Mouse (Mus musculus) midbrain, embryonic 16.5 days (tissue): ENCODE results near the gene Plekhm1. TPM values are rescaled to one million over a fixed set of nuclear protein-coding genes. Genes with fewer than 3 reads are reported as not detected.

Experiments
- ATAC-seq: fragments of 200-750 bp; cut with Nextera tagmentation; 2 replicates; pipeline ENCODE4 v1.8.0; 2017; ENCODE audit warnings: moderate TSS enrichment
- H3K27ac ChIP-seq: fragments of 300-500 bp; sonication (generic); 2 replicates; pipeline ENCODE4 v1.5.1; 2014; ENCODE audit warnings: mild to moderate bottlenecking, low read length, mixed read lengths
- H3K27me3 ChIP-seq: fragments of 300-500 bp; sonication (generic); 2 replicates; pipeline ENCODE4 v1.6.1; 2014; ENCODE audit warnings: low read depth, low read length, mixed read lengths; ENCODE audit not compliant: control insufficient read depth, insufficient read depth
- H3K36me3 ChIP-seq: fragments of 300-500 bp; sonication (generic); 2 replicates; pipeline ENCODE4 v1.6.1; 2014; ENCODE audit warnings: mild to moderate bottlenecking, low read length, moderate library complexity, mixed read lengths; ENCODE audit not compliant: control insufficient read depth, insufficient read depth
- H3K4me1 ChIP-seq: fragments of 300-500 bp; sonication (generic); 2 replicates; pipeline ENCODE4 v1.6.1; 2014; ENCODE audit warnings: mild to moderate bottlenecking, low read length, mixed read lengths; ENCODE audit not compliant: control insufficient read depth, insufficient read depth
- H3K4me2 ChIP-seq: fragments of 300-500 bp; sonication (generic); 2 replicates; pipeline ENCODE4 v1.6.1; 2014; ENCODE audit warnings: mild to moderate bottlenecking, low read length, mixed read lengths
- H3K4me3 ChIP-seq: fragments of 300-500 bp; sonication (generic); 2 replicates; pipeline ENCODE4 v1.5.1; 2014; ENCODE audit warnings: low read depth, mild to moderate bottlenecking, low read length, moderate library complexity, mixed read lengths
- H3K9ac ChIP-seq: fragments of 300-500 bp; sonication (generic); 2 replicates; pipeline ENCODE4 v1.6.1; 2014; ENCODE audit warnings: low read depth, low read length, mixed read lengths
- H3K9me3 ChIP-seq: fragments of 300-500 bp; sonication (generic); replicated peaks from 2 replicates; pipeline ENCODE4 v1.6.1; 2014; ENCODE audit warnings: mild to moderate bottlenecking, low read length, mixed read lengths; ENCODE audit not compliant: control insufficient read depth, poor library complexity, severe bottlenecking
- WGBS: fragments of 180-500 bp; shearing (Covaris S2); extraction: QIAGEN DNeasy Blood & Tissue Kit; methylation state at CpG from one replicate; pipeline ENCODE4 v1.1.7; 2014; 5-methylcytosine and 5-hydroxymethylcytosine counted together
- polyA plus RNA-seq: library from polyadenylated mRNA; unstranded; fragments of >200 nt; fragmentation: Nextera tagmentation; extraction: Ambion mirVana; gene quantifications from 2 replicates; pipeline ENCODE4 v1.2.1, GENCODE M21; 2015

Gene Plekhm1
- polyA plus RNA-seq, 1 experiment from 2014 or later = 8.9 TPM

GRCm38 (mm10) chr11:103371222-103371539 is 41.3 kb downstream of the Plekhm1 start:
- Histone ChIP-seq H3K9me3 (no peaks in the 10 kb centered on the region), H3K27me3 (no peaks in the 10 kb centered on the region), H3K4me2 (no peak overlapping the region), H3K36me3 (peaks cover 31% of the 10 kb centered on the region), H3K9ac (no peak overlapping the region), H3K4me1 (0 out of 2 replicates have a peak, but pooled peaks cover 3% of the 10 kb centered on the region), H3K4me3 (no peak overlapping the region), H3K27ac (no peak overlapping the region)
- WGBS = 86% methylated on average over 3 of the region's 3 CpGs
- no peak for ATAC-seq

GRCm38 (mm10) chr11:103370397-103371221 is 41.9 kb downstream of the Plekhm1 start:
- Histone ChIP-seq H3K36me3 (peaks cover 29% of the 10 kb centered on the region), H3K4me3 (no peak overlapping the region), H3K4me2 (no peak overlapping the region), H3K4me1 (0 out of 2 replicates have a peak, but pooled peaks cover 3% of the 10 kb centered on the region), H3K9me3 (no peaks in the 10 kb centered on the region), H3K27ac (no peak overlapping the region), H3K27me3 (peaks cover 2% of the 10 kb centered on the region; the same call in 1 of the 2 replicates), H3K9ac (no peak overlapping the region)
- 94% methylated on average over 9 of the region's 9 CpGs for WGBS
- no peak for ATAC-seq

GRCm38 (mm10) chr11:103365530-103365929 is 47.0 kb downstream of the Plekhm1 start:
- Histone ChIP-seq H3K4me1 (peaks cover 20% of the 10 kb centered on the region), H3K4me2 (no peak overlapping the region), H3K27me3 (peaks cover 39% of the 10 kb centered on the region), H3K36me3 (peaks cover 20% of the 10 kb centered on the region), H3K4me3 (no peak overlapping the region), H3K27ac (no peak overlapping the region), H3K9me3 (no peaks in the 10 kb centered on the region), H3K9ac (no peak overlapping the region)
- no peak for ATAC-seq
- WGBS = 97% methylated on average over 4 of the region's 4 CpGs

- Histone ChIP-seq H3K36me3 (peaks cover 15% of the 10 kb centered on the region), H3K9ac (no peak overlapping the region), H3K4me2 (no peak overlapping the region), H3K27me3 (peaks cover 43% of the 10 kb centered on the region), H3K4me1 (peaks cover 23% of the 10 kb centered on the region), H3K27ac (no peak overlapping the region), H3K9me3 (no peaks in the 10 kb centered on the region), H3K4me3 (no peak overlapping the region)
- WGBS = 82% methylated on average over 3 of the region's 3 CpGs
- ATAC-seq = no peak
These were observed 47.5 kb downstream of the Plekhm1 start for GRCm38 (mm10) chr11:103365022-103365421.

GRCm38 (mm10) chr11:103364335-103364734 is 48.2 kb downstream of the Plekhm1 start:
- H3K9me3 ChIP-seq = no peaks in the 10 kb centered on the region
- ATAC-seq = no peak
- H3K4me1 ChIP-seq = peaks cover 26% of the 10 kb centered on the region
- WGBS = 26% methylated on average over 5 of the region's 5 CpGs
- H3K9ac ChIP-seq = no peak overlapping the region
- H3K27me3 ChIP-seq = peaks cover 45% of the 10 kb centered on the region
- peaks cover 14% of the 10 kb centered on the region for H3K36me3 ChIP-seq
- H3K4me3 ChIP-seq = no peak overlapping the region
- H3K4me2 ChIP-seq = no peak overlapping the region
- H3K27ac ChIP-seq = no peak overlapping the region

GRCm38 (mm10) chr11:103363214-103364148 is 49.0 kb downstream of the Plekhm1 start, which contains the start of gene Arhgap27:
TSS of gene Arhgap27 (minus strand) at chr11:103363692.
- Histone ChIP-seq H3K4me3 (peak within 1 kb of the TSS; percentile 38), H3K27ac (0 out of 2 replicates have a peak within 1 kb of the TSS, but pooled peaks have one; percentile 34), H3K9me3 (no peaks in the 10 kb centered on the region), H3K27me3 (peaks cover 48% of the 10 kb centered on the region), H3K4me2 (peak within 1 kb of the TSS; percentile 59), H3K9ac (peak within 1 kb of the TSS; percentile 59), H3K36me3 (peaks cover 14% of the 10 kb centered on the region), H3K4me1 (peaks cover 28% of the 10 kb centered on the region)
- 2% methylated on average over 32 of the region's 35 CpGs for WGBS
- no peak for ATAC-seq

GRCm38 (mm10) chr11:103362521-103363181 is 49.8 kb downstream of the Plekhm1 start:
- H3K27ac ChIP-seq = 0 out of 2 replicates have a peak overlapping the region, but pooled peaks have one; percentile 34

GRCm38 (mm10) chr11:103362054-103362432 is 50.4 kb downstream of the Plekhm1 start:
- H3K9ac ChIP-seq = no peak overlapping the region
- no peak overlapping the region for H3K27ac ChIP-seq
- H3K4me3 ChIP-seq = peak overlapping the region; percentile 38
- H3K27me3 ChIP-seq = peaks cover 51% of the 10 kb centered on the region
- peak overlapping the region; percentile 59 for H3K4me2 ChIP-seq
- peaks cover 5% of the 10 kb centered on the region for H3K36me3 ChIP-seq
- no peak for ATAC-seq
- H3K9me3 ChIP-seq = no peaks in the 10 kb centered on the region
- H3K4me1 ChIP-seq = peaks cover 28% of the 10 kb centered on the region
- WGBS = 4% methylated on average over 13 of the region's 13 CpGs

More at GRCm38 (mm10) chr11:103362521-103363181, 49.8 kb downstream of the Plekhm1 start:
- ATAC-seq = no peak
- Histone ChIP-seq H3K4me3 (peak overlapping the region; percentile 38), H3K27me3 (peaks cover 50% of the 10 kb centered on the region), H3K4me2 (peak overlapping the region; percentile 59), H3K4me1 (peaks cover 28% of the 10 kb centered on the region), H3K9me3 (no peaks in the 10 kb centered on the region), H3K9ac (peak overlapping the region; percentile 59), H3K36me3 (peaks cover 9% of the 10 kb centered on the region)
- 0% methylated on average over 33 of the region's 33 CpGs for WGBS
